Mouse (Mus musculus) CH12.LX (cell line): Measurements from ENCODE around the gene Zbtb8os.

Source experiments
- CHD2 ChIP-seq: IDR thresholded peaks from 2 replicates; pipeline ENCODE4 v1.6.1; 2011; ENCODE audit warnings: low read length, improper control_type of control experiment
- CTCF ChIP-seq, 2 experiments: IDR thresholded peaks in 1 of 2; conservative IDR thresholded peaks in 1 of 2; 2 replicates each; pipeline ENCODE4 v1.5.1; 2011 to 2012; ENCODE audit warnings: low read depth in 2 of 2, low read length in 2 of 2, improper control_type of control experiment in 1 of 2, inconsistent platforms in 1 of 2, mild to moderate bottlenecking in 1 of 2, moderate library complexity in 1 of 2
- E2F4 ChIP-seq: IDR thresholded peaks from 2 replicates; pipeline ENCODE4 v1.6.1; 2011; ENCODE audit warnings: low read depth, low read length, improper control_type of control experiment; ENCODE audit not compliant: insufficient replicate concordance
- ELF1 ChIP-seq: IDR thresholded peaks from 2 replicates; pipeline ENCODE4 v1.6.1; 2014; ENCODE audit warnings: low read depth, mild to moderate bottlenecking, inconsistent platforms, low read length, improper control_type of control experiment
- IRF4 ChIP-seq: IDR thresholded peaks from 2 replicates; pipeline ENCODE4 v1.6.1; 2014; ENCODE audit warnings: low read depth, mild to moderate bottlenecking, inconsistent platforms, low read length, improper control_type of control experiment
- MAFK ChIP-seq: IDR thresholded peaks from 2 replicates; pipeline ENCODE4 v1.6.1; 2011; ENCODE audit warnings: low read length, improper control_type of control experiment; ENCODE audit not compliant: insufficient replicate concordance
- POLR2A ChIP-seq: IDR thresholded peaks from 2 replicates; pipeline ENCODE4 v1.6.1; 2011; ENCODE audit warnings: low read depth, mild to moderate bottlenecking, improper control_type of control experiment, low read length

GRCm38 (mm10) chr4:129297724-129298123 is 37.8 kb upstream of the Zbtb8os start:
- TF ChIP-seq IRF4 = no peak
- no peak for TF ChIP-seq POLR2A
- TF ChIP-seq ELF1 = no peak
- no peak for TF ChIP-seq CTCF (conservative IDR thresholded peaks at IDR 0.05 in 1 of 2, IDR thresholded peaks at IDR 0.05 in 1 of 2; ENCODE audit: low read depth in 2 of 2, low read length in 2 of 2)
- TF ChIP-seq CHD2 = no peak
- no peak for TF ChIP-seq MAFK
- TF ChIP-seq E2F4 = no peak
